Comparison of ENCODE assay signal across 23 mouse cellular contexts in genomic region chr3:136993473-136993872, GRCm38 (mm10).
"Had no signal": no experiment of that assay in that cellular context is flagged by ENCODE, and none has a peak within 500 bp of the region (broad histone marks: within the 10 kb centered on the region; RNA-seq: fewer than 3 reads in every experiment).

No protein-coding gene starts in this region.

- H3K9me3 ChIP-seq: limb, embryonic 10.5 days; limb, embryonic 13.5 days; liver, embryonic 12.5 days; liver, embryonic 15.5 days; midbrain, embryonic 12.5 days; midbrain, embryonic 15.5 days; neural tube, embryonic 12.5 days; neural tube, embryonic 15.5 days; stomach, embryonic 15.5 days had no signal

- H3K36me3 ChIP-seq: limb, embryonic 10.5 days; limb, embryonic 13.5 days; liver, embryonic 12.5 days; liver, embryonic 15.5 days; midbrain, embryonic 12.5 days; midbrain, embryonic 15.5 days; neural tube, embryonic 12.5 days; neural tube, embryonic 15.5 days; stomach, embryonic 15.5 days had no signal

- ATAC-seq: intestine, postnatal 0 days; liver, embryonic 12.5 days; midbrain, embryonic 15.5 days had no signal

- H3K4me1 ChIP-seq: limb, embryonic 10.5 days; limb, embryonic 13.5 days; liver, embryonic 12.5 days; liver, embryonic 15.5 days; midbrain, embryonic 12.5 days; midbrain, embryonic 15.5 days; neural tube, embryonic 12.5 days; neural tube, embryonic 15.5 days; stomach, embryonic 15.5 days had no signal

- H3K9ac ChIP-seq: limb, embryonic 13.5 days; liver, embryonic 12.5 days; liver, embryonic 15.5 days; midbrain, embryonic 12.5 days; midbrain, embryonic 15.5 days; neural tube, embryonic 12.5 days; neural tube, embryonic 15.5 days; stomach, embryonic 15.5 days had no signal

- H3K27ac ChIP-seq: kidney, postnatal 0 days; limb, embryonic 10.5 days; limb, embryonic 13.5 days; liver, embryonic 12.5 days; liver, embryonic 15.5 days; macrophage; midbrain, embryonic 12.5 days; midbrain, embryonic 15.5 days; neural tube, embryonic 12.5 days; neural tube, embryonic 15.5 days; stomach, embryonic 15.5 days had no signal

- H3K27me3 ChIP-seq: limb, embryonic 13.5 days; liver, embryonic 12.5 days; liver, embryonic 15.5 days; midbrain, embryonic 12.5 days; midbrain, embryonic 15.5 days; neural tube, embryonic 12.5 days; neural tube, embryonic 15.5 days; stomach, embryonic 15.5 days had no signal

- H3K4me3 ChIP-seq: layer of hippocampus, adult 2 months; limb, embryonic 10.5 days; limb, embryonic 13.5 days; liver, embryonic 12.5 days; liver, embryonic 15.5 days; midbrain, embryonic 12.5 days; midbrain, embryonic 15.5 days; neural tube, embryonic 12.5 days; neural tube, embryonic 15.5 days; stomach, embryonic 15.5 days had no signal

- H3K4me2 ChIP-seq: limb, embryonic 13.5 days; liver, embryonic 12.5 days; liver, embryonic 15.5 days; midbrain, embryonic 12.5 days; midbrain, embryonic 15.5 days; neural tube, embryonic 12.5 days; neural tube, embryonic 15.5 days; stomach, embryonic 15.5 days had no signal

- DNase-seq: kidney, adult 2 months; kidney, postnatal 25 days; layer of hippocampus, adult 9-11 months; liver; lung, adult 18-20 months; right cerebral cortex, adult 18-20 months; right cerebral cortex, postnatal 14 days; right cerebral cortex, postnatal 4 days; thymus, adult 18-20 months; thymus, postnatal 4 days had no signal
